Comparison of ENCODE assay signal across 9 mouse cellular contexts in genomic region chr6:145009859-145010818, GRCm38 (mm10).
A peak's percentile ranks its signal among the peaks of the same experiment; 100 is the strongest.
DNase-seq lines count a peak whose midpoint lies in the region; ATAC-seq and TF ChIP-seq lines count a peak whose summit lies in the region.
"Had no signal": no experiment of that assay in that cellular context is flagged by ENCODE, and none has a peak within 500 bp of the region (broad histone marks: within the 10 kb centered on the region; RNA-seq: fewer than 3 reads in every experiment).

No protein-coding gene starts in this region.

- TF ChIP-seq POLR2A in liver, adult 2 months (IDR thresholded peaks at IDR 0.05; ENCODE audit: extremely low read depth, insufficient read depth, low read length) = no peak

- DNase-seq in cerebellum, adult 11 months = peak; percentile 9
- no peak for DNase-seq in cerebellum, adult 8-10 months
- peak; percentile 13 for DNase-seq in liver, adult 2 months (ENCODE audit: extremely low read depth, low read depth, low spot score)
- peak; percentile 52 for DNase-seq in brain, adult 2 months (ENCODE audit: low read depth, low spot score)
- DNase-seq in hindbrain, postnatal 0 days (ENCODE audit: low spot score) = peak; percentile 81
- peak; percentile 73 for DNase-seq in midbrain, postnatal 0 days (ENCODE audit: low spot score)
- DNase-seq in gastrocnemius, adult 8-10 months (ENCODE audit: low spot score in 2 of 2) = no peak

- no peak overlapping the region for H3K27ac ChIP-seq in liver, adult 2 months (replicated peaks; ENCODE audit: insufficient read depth, low read depth, low read length)
- H3K27ac ChIP-seq in liver, embryonic 12.5 days = no peak overlapping the region
- H3K27ac ChIP-seq in hindbrain, postnatal 0 days = no peak overlapping the region
- H3K27ac ChIP-seq in midbrain, postnatal 0 days (ENCODE audit: low read depth, low read length) = no peak overlapping the region
- H3K27ac ChIP-seq: limb, embryonic 13.5 days had no signal

- H3K27me3 ChIP-seq in liver, adult 2 months (ENCODE audit: control insufficient read depth, insufficient read depth, low read length) = no peaks in the 10 kb centered on the region
- no peaks in the 10 kb centered on the region for H3K27me3 ChIP-seq in liver, embryonic 12.5 days (replicated peaks)
- H3K27me3 ChIP-seq in hindbrain, postnatal 0 days (ENCODE audit: insufficient read depth, low read length) = no peaks in the 10 kb centered on the region
- no peaks in the 10 kb centered on the region for H3K27me3 ChIP-seq in midbrain, postnatal 0 days (ENCODE audit: insufficient read depth, low read length)
- H3K27me3 ChIP-seq: limb, embryonic 13.5 days had no signal

- H3K4me1 ChIP-seq in liver, adult 2 months (ENCODE audit: control insufficient read depth, insufficient read depth, low read length) = no peaks in the 10 kb centered on the region
- no peaks in the 10 kb centered on the region for H3K4me1 ChIP-seq in liver, embryonic 12.5 days
- no peaks in the 10 kb centered on the region for H3K4me1 ChIP-seq in hindbrain, postnatal 0 days (ENCODE audit: insufficient read depth, low read length)
- H3K4me1 ChIP-seq in midbrain, postnatal 0 days (ENCODE audit: insufficient read depth, low read length) = no peaks in the 10 kb centered on the region
- H3K4me1 ChIP-seq: limb, embryonic 13.5 days had no signal

- H3K4me3 ChIP-seq in liver, adult 2 months (ENCODE audit: insufficient read depth, low read depth, low read length) = no peak overlapping the region
- no peak overlapping the region for H3K4me3 ChIP-seq in liver, embryonic 12.5 days
- H3K4me3 ChIP-seq in hindbrain, postnatal 0 days (ENCODE audit: low read length) = no peak overlapping the region
- no peak overlapping the region for H3K4me3 ChIP-seq in midbrain, postnatal 0 days (ENCODE audit: low read depth, low read length)
- H3K4me3 ChIP-seq: limb, embryonic 13.5 days had no signal

- no peak overlapping the region for H3K9ac ChIP-seq in liver, adult 2 months (ENCODE audit: low read depth, low read length)
- H3K9ac ChIP-seq in liver, embryonic 12.5 days = no peak overlapping the region
- no peak overlapping the region for H3K9ac ChIP-seq in hindbrain, postnatal 0 days (replicated peaks; ENCODE audit: low read length)
- no peak overlapping the region for H3K9ac ChIP-seq in midbrain, postnatal 0 days (replicated peaks; ENCODE audit: low read length, poor library complexity, severe bottlenecking)
- H3K9ac ChIP-seq: limb, embryonic 13.5 days had no signal

- no peaks in the 10 kb centered on the region for H3K36me3 ChIP-seq in liver, adult 2 months (ENCODE audit: control insufficient read depth, insufficient read depth, low read length)
- no peaks in the 10 kb centered on the region for H3K36me3 ChIP-seq in liver, embryonic 12.5 days
- peaks cover 10% of the 10 kb centered on the region; the same call in 1 of the 2 replicates for H3K36me3 ChIP-seq in hindbrain, postnatal 0 days (ENCODE audit: insufficient read depth, low read length)
- peaks cover 9% of the 10 kb centered on the region for H3K36me3 ChIP-seq in midbrain, postnatal 0 days (ENCODE audit: insufficient read depth, low read length)

- 75% methylated on average over 8 of the region's 8 CpGs for WGBS in liver, adult 2 months
- WGBS in liver, embryonic 12.5 days (ENCODE audit: insufficient replicate concordance) = 59% methylated on average over 8 of the region's 8 CpGs
- 76% methylated on average over 8 of the region's 8 CpGs for WGBS in hindbrain, postnatal 0 days
- 75% methylated on average over 8 of the region's 8 CpGs for WGBS in midbrain, postnatal 0 days

- H3K9me3 ChIP-seq in liver, embryonic 12.5 days (replicated peaks) = no peaks in the 10 kb centered on the region
- H3K9me3 ChIP-seq in hindbrain, postnatal 0 days (ENCODE audit: low read length) = no peaks in the 10 kb centered on the region
- no peaks in the 10 kb centered on the region for H3K9me3 ChIP-seq in midbrain, postnatal 0 days (ENCODE audit: low read length)

- ATAC-seq in liver, embryonic 12.5 days = no peak
- ATAC-seq in hindbrain, postnatal 0 days = 0 out of 2 replicates have a peak, but pooled peaks have one; percentile 46
- ATAC-seq in midbrain, postnatal 0 days (ENCODE audit: low FRiP score) = no peak

- H3K79me2 ChIP-seq in liver, adult 2 months (ENCODE audit: control insufficient read depth, insufficient read depth, low read length) = no peaks in the 10 kb centered on the region

- peak; percentile 61 for TF ChIP-seq CTCF in liver, adult 2 months (IDR thresholded peaks at IDR 0.05; ENCODE audit: low read depth, low read length)
- TF ChIP-seq CTCF in hindbrain, postnatal 0 days (IDR thresholded peaks at IDR 0.05; ENCODE audit: low read depth) = peak; percentile 65
- peak; percentile 73 for TF ChIP-seq CTCF in midbrain, postnatal 0 days (IDR thresholded peaks at IDR 0.05)

- H3K4me2 ChIP-seq in liver, embryonic 12.5 days = no peak overlapping the region
- H3K4me2 ChIP-seq in hindbrain, postnatal 0 days (ENCODE audit: low read depth, low read length) = no peak overlapping the region
- H3K4me2 ChIP-seq in midbrain, postnatal 0 days (ENCODE audit: low read depth, low read length, poor library complexity, severe bottlenecking) = no peak overlapping the region
- H3K4me2 ChIP-seq: limb, embryonic 13.5 days had no signal

Comparison
In these comparisons a context has a peak if more than half of its experiments do, and no peak if none do; other contexts are left out.
1. DNase-seq: peak in cerebellum, adult 11 months (single experiment), liver, adult 2 months (single experiment), brain, adult 2 months (single experiment), hindbrain, postnatal 0 days (single experiment) and midbrain, postnatal 0 days (single experiment); none in cerebellum, adult 8-10 months (single experiment) and gastrocnemius, adult 8-10 months (0 of 2).
2. Peak in every context shown above with its lines, with median percentiles within 50 percentile points of each other: CTCF ChIP-seq.